Mouse (Mus musculus) leukemia stem cell, adult 10-12 weeks (primary cell): ENCODE data around the gene Papss2. TPM values are rescaled to one million over a fixed set of nuclear protein-coding genes. Genes with fewer than 3 reads are reported as not detected.

Experiments used
- polyA plus RNA-seq: library from polyadenylated mRNA; stranded (reverse); fragments of >175 nt; gene quantifications from 2 replicates; pipeline ENCODE4 v1.2.3, GENCODE M21; 2012; ENCODE audit warnings: low replicate concordance

Gene Papss2
- 0.05 and 0.08 TPM in 2 replicates for polyA plus RNA-seq

GRCm38 (mm10) chr19:32595506-32596286 is at the start of gene Papss2:
TSS of gene Papss2 (plus strand) at chr19:32595790.

Other genes with a start within 250 kb of the Papss2 start
- gene Sgms1, start 206.1 kb upstream of the Papss2 start, polyA plus RNA-seq: 5.4 and 7.9 TPM in 2 replicates
- 0.55 TPM in 1 of 2 replicates, not detected in the other for gene Rpl9-ps6, start 129.2 kb upstream of the Papss2 start, polyA plus RNA-seq
- gene Minpp1, start 110.0 kb upstream of the Papss2 start, polyA plus RNA-seq: 963 and 1,226 TPM in 2 replicates
- gene Atad1, start 144.0 kb downstream of the Papss2 start, polyA plus RNA-seq: 0.15 and 3.0 TPM in 2 replicates
- gene Pten, start 161.7 kb downstream of the Papss2 start, polyA plus RNA-seq: 54.1 and 63.6 TPM in 2 replicates